Mouse (Mus musculus): ENCODE measurements around the gene Dll1. TPM values are rescaled to one million over a fixed set of nuclear protein-coding genes. Genes with fewer than 3 reads are reported as not detected.

Dll1 gene
- polyA plus RNA-seq, 1 experiment from 2014 or later = 3.5 TPM

DNA sequence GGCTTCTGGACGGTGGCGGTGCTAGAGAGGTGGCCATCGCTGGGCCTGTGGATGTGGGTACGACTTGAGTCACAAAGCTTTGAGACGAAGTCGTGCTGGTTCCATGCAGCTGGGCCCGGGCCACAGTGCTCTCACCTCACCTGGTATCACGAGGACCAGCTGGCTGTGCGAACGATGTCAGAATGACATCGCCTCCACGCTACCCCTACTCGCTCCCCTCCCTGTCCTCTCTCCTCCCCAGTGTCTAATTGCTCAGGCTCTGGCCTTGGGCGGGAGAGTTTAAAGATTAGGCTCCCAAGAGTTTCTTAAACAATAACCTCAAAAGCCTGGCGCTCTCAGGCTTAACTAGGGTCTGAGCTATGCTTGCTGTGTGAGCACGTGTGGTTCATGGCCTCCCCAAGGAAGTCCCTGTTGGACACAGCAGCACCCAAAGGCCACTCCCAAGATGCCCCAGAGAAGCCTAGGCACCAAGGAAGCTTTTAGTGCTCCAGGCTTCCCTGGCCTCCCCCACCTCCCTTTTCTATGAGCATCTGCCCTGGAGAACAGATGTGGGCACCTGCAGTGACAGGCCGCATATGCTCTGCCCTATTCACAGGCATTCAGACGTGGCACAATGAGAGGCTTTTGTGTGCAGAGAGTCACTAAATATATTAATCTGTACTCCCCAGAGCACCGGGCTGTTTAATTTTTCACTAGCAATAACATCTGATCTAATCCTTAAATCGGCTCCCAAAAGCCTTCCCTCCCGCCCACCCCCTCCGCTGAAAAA lies 4.6 kb upstream of the Dll1 start:
- DNase-seq (ENCODE audit: low spot score) = no peak
- ATAC-seq (ENCODE audit: low FRiP score, low TSS enrichment) = peak; percentile 52
- H3K4me3 ChIP-seq (ENCODE audit: low read depth, low read length) = peak overlapping the region; percentile 44
- TF ChIP-seq EP300 (optimal IDR thresholded peaks at IDR 0.05) (no peak), CTCF (IDR thresholded peaks at IDR 0.05; ENCODE audit: low read depth) (no peak)
- no peaks in the 10 kb centered on the region; the same call in 1 of the 2 replicates for H3K4me1 ChIP-seq (replicated peaks; ENCODE audit: control insufficient read depth, insufficient read depth)
- no peaks in the 10 kb centered on the region for H3K27me3 ChIP-seq (ENCODE audit: control insufficient read depth, insufficient read depth, low read length)
- peak overlapping the region; percentile 53 for H3K9ac ChIP-seq (ENCODE audit: low read length)
- H3K4me2 ChIP-seq (replicated peaks; ENCODE audit: low read depth) = peak overlapping the region; percentile 72
- no peaks in the 10 kb centered on the region for H3K9me3 ChIP-seq (ENCODE audit: control insufficient read depth, low read length)
- no peak overlapping the region; the same call in 1 of the 2 replicates for H3K27ac ChIP-seq (replicated peaks)
- WGBS = 17% methylated on average over 22 of the region's 22 CpGs
- no peaks in the 10 kb centered on the region for H3K36me3 ChIP-seq (ENCODE audit: control insufficient read depth, insufficient read depth, low read length)

GRCm38 (mm10) chr17:15380641-15381051 lies 4.0 kb upstream of the Dll1 start:
- Histone ChIP-seq H3K36me3 (ENCODE audit: control insufficient read depth, insufficient read depth, low read length) (no peaks in the 10 kb centered on the region), H3K4me3 (ENCODE audit: low read depth, low read length) (peak overlapping the region; percentile 44), H3K4me1 (replicated peaks; ENCODE audit: control insufficient read depth, insufficient read depth) (no peaks in the 10 kb centered on the region; the same call in 1 of the 2 replicates), H3K4me2 (replicated peaks; ENCODE audit: low read depth) (peak overlapping the region; percentile 72), H3K27me3 (ENCODE audit: control insufficient read depth, insufficient read depth, low read length) (no peaks in the 10 kb centered on the region), H3K27ac (replicated peaks) (peak overlapping the region; percentile 63), H3K9me3 (ENCODE audit: control insufficient read depth, low read length) (no peaks in the 10 kb centered on the region), H3K9ac (ENCODE audit: low read length) (peak overlapping the region; percentile 53)
- ATAC-seq (ENCODE audit: low FRiP score, low TSS enrichment) = peak; percentile 80
- TF ChIP-seq CTCF (IDR thresholded peaks at IDR 0.05; ENCODE audit: low read depth) (no peak), EP300 (optimal IDR thresholded peaks at IDR 0.05) (no peak)
- DNase-seq (ENCODE audit: low spot score) = peak; percentile 79
- WGBS = under 1% methylated on average over 27 of the region's 27 CpGs

DNA sequence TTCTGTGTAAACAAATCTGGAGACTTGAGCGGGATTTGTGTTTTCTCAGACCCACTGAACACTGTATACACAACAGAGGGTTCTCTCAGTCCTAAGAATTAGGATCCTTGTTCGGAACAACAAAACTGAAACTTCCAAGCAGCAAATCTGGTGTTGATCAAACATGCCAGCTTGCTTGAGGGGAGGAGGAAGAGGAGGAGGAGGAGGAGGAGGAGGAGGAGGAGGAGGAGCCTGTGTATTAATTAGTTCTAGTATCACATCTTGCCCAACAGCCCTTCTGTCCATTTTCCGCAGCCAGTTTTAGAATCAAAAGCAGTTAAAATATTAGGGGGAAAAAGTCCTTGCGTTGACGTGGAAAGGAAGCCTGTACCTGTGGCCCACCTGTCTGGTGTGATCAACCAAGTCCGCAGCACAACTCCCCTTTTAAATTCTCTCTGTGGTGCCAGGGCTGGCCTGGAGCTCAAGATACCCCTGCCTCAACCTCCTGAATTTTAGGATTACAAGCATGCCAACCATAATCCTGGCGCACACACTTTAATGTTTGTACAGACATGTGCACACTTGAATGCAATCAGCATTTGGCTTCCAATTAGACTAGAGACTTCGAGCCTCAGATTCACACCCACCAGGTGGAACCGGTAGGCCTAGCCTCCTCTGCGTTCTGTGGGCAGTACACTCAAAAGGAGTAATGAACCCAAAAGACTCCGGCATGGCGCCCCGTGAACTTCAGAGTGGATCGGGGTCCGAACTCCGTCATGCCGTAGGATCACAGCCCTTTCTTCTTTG lies 3.3 kb upstream of the Dll1 start:
- Histone ChIP-seq H3K4me2 (replicated peaks; ENCODE audit: low read depth) (peak overlapping the region; percentile 72), H3K9me3 (ENCODE audit: control insufficient read depth, low read length) (no peaks in the 10 kb centered on the region), H3K27me3 (ENCODE audit: control insufficient read depth, insufficient read depth, low read length) (no peaks in the 10 kb centered on the region), H3K9ac (ENCODE audit: low read length) (peak overlapping the region; percentile 53), H3K27ac (replicated peaks) (peak overlapping the region; percentile 63), H3K4me1 (replicated peaks; ENCODE audit: control insufficient read depth, insufficient read depth) (no peaks in the 10 kb centered on the region; the same call in 1 of the 2 replicates), H3K36me3 (ENCODE audit: control insufficient read depth, insufficient read depth, low read length) (no peaks in the 10 kb centered on the region), H3K4me3 (ENCODE audit: low read depth, low read length) (peak overlapping the region; percentile 44)
- DNase-seq (ENCODE audit: low spot score) (no peak), ATAC-seq (ENCODE audit: low FRiP score, low TSS enrichment) (no peak)
- 19% methylated on average over 17 of the region's 17 CpGs for WGBS
- no peak for TF ChIP-seq EP300 (optimal IDR thresholded peaks at IDR 0.05)
- TF ChIP-seq CTCF (IDR thresholded peaks at IDR 0.05; ENCODE audit: low read depth) = no peak

- H3K27ac ChIP-seq (replicated peaks) = no peak overlapping the region
- H3K36me3 ChIP-seq (ENCODE audit: control insufficient read depth, insufficient read depth, low read length) = no peaks in the 10 kb centered on the region
- DNase-seq (ENCODE audit: low spot score) (no peak), ATAC-seq (ENCODE audit: low FRiP score, low TSS enrichment) (no peak)
- no peak overlapping the region for H3K4me2 ChIP-seq (replicated peaks; ENCODE audit: low read depth)
- no peaks in the 10 kb centered on the region; the same call in 1 of the 2 replicates for H3K4me1 ChIP-seq (replicated peaks; ENCODE audit: control insufficient read depth, insufficient read depth)
- no peaks in the 10 kb centered on the region for H3K27me3 ChIP-seq (ENCODE audit: control insufficient read depth, insufficient read depth, low read length)
- H3K9ac ChIP-seq (ENCODE audit: low read length) = no peak overlapping the region
- TF ChIP-seq EP300 (optimal IDR thresholded peaks at IDR 0.05) (no peak), CTCF (IDR thresholded peaks at IDR 0.05; ENCODE audit: low read depth) (no peak)
- no peaks in the 10 kb centered on the region for H3K9me3 ChIP-seq (ENCODE audit: control insufficient read depth, low read length)
- H3K4me3 ChIP-seq (ENCODE audit: low read depth, low read length) = no peak overlapping the region
- WGBS = 38% methylated on average over 15 of the region's 15 CpGs
Observed at GRCm38 (mm10) chr17:15378413-15379109, 1.9 kb upstream of the Dll1 start.

DNA sequence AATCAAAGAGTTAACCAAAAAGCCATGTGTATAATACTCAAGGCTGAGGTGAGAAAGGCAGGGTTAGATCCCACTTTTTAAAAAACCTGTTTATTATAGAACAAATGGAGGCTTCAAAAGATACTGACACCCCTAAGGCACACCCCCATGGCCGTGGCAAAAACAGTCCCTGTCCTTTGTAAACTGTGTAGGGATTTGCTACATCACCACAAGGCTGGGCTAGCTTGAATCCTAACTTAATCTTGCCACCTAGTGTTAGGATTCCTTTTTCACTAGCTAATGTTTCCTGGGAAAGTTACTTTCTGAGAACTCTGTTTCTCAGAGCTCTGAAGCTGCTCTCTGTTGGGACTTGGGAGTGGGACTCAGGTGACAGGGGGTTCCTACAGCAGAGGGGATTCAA lies 1.2 kb upstream of the Dll1 start:
- 0% methylated on average over 1 of the region's 1 CpGs for WGBS
- H3K27me3 ChIP-seq (ENCODE audit: control insufficient read depth, insufficient read depth, low read length) = no peaks in the 10 kb centered on the region
- no peak for TF ChIP-seq EP300 (optimal IDR thresholded peaks at IDR 0.05)
- peak; percentile 81 for TF ChIP-seq CTCF (IDR thresholded peaks at IDR 0.05; ENCODE audit: low read depth)

More for the DNA sequence above, 1.2 kb upstream of the Dll1 start:
- DNase-seq (ENCODE audit: low spot score) (no peak), ATAC-seq (ENCODE audit: low FRiP score, low TSS enrichment) (no peak)
- Histone ChIP-seq H3K4me3 (ENCODE audit: low read depth, low read length) (no peak overlapping the region), H3K4me1 (replicated peaks; ENCODE audit: control insufficient read depth, insufficient read depth) (no peaks in the 10 kb centered on the region; the same call in 1 of the 2 replicates), H3K27ac (replicated peaks) (no peak overlapping the region), H3K36me3 (ENCODE audit: control insufficient read depth, insufficient read depth, low read length) (no peaks in the 10 kb centered on the region), H3K9ac (ENCODE audit: low read length) (no peak overlapping the region), H3K9me3 (ENCODE audit: control insufficient read depth, low read length) (no peaks in the 10 kb centered on the region), H3K4me2 (replicated peaks; ENCODE audit: low read depth) (no peak overlapping the region)
